Mouse (Mus musculus) ES-Bruce4 (cell line): ENCODE measurements around the gene Def6.

Experiments
- CTCF ChIP-seq: IDR thresholded peaks from one replicate; pipeline ENCODE4 v1.8.1; 2011; ENCODE audit warnings: low read depth, low read length
- EP300 ChIP-seq: IDR thresholded peaks from 2 replicates; pipeline ENCODE4 v1.6.1; 2011; ENCODE audit warnings: low read depth, low read length; ENCODE audit not compliant: insufficient read depth
- POLR2A ChIP-seq: IDR thresholded peaks from one replicate; pipeline ENCODE4 v1.8.1; 2011; ENCODE audit warnings: low read length; ENCODE audit not compliant: insufficient read depth

GRCm38 (mm10) chr17:28247613-28248012 is 40.0 kb downstream of the Def6 start:
- TF ChIP-seq CTCF (no peak), POLR2A (no peak), EP300 (no peak)
